Mouse (Mus musculus) limb, embryonic 14.5 days (tissue): ENCODE measurements around the gene Ric8b. TPM values are rescaled to one million over a fixed set of nuclear protein-coding genes. Genes with fewer than 3 reads are reported as not detected.

Experiments used
- ATAC-seq: fragments of 200-750 bp; cut with Nextera tagmentation; 2 replicates; pipeline ENCODE4 v1.8.0; 2017; ENCODE audit warnings: low read depth, moderate number of reproducible peaks, moderate TSS enrichment; ENCODE audit not compliant: low FRiP score
- DNase-seq: peaks from one replicate; pipeline ENCODE4 v3.0.0-alpha.2; 2015; ENCODE audit warnings: low spot score
- H3K27ac ChIP-seq: fragments of 300-500 bp; sonication (generic); replicated peaks from 2 replicates; pipeline ENCODE4 v1.5.1; 2014; ENCODE audit warnings: low read depth, mild to moderate bottlenecking, low read length, moderate library complexity, mixed read lengths
- H3K27me3 ChIP-seq: fragments of 300-500 bp; sonication (generic); 2 replicates; pipeline ENCODE4 v1.6.1; 2014; ENCODE audit warnings: low read length, mixed read lengths; ENCODE audit not compliant: control insufficient read depth, insufficient read depth
- H3K36me3 ChIP-seq: fragments of 300-500 bp; sonication (generic); 2 replicates; pipeline ENCODE4 v1.6.1; 2014; ENCODE audit warnings: mild to moderate bottlenecking, low read length, moderate library complexity, mixed read lengths; ENCODE audit not compliant: control insufficient read depth, insufficient read depth
- H3K4me1 ChIP-seq: fragments of 300-500 bp; sonication (generic); 2 replicates; pipeline ENCODE4 v1.6.1; 2014; ENCODE audit warnings: antibody characterized with exemption, low read length, mixed read lengths; ENCODE audit not compliant: control insufficient read depth, insufficient read depth
- H3K4me2 ChIP-seq: fragments of 300-500 bp; sonication (generic); replicated peaks from 2 replicates; pipeline ENCODE4 v1.6.1; 2014; ENCODE audit warnings: low read depth, mild to moderate bottlenecking, low read length, moderate library complexity; ENCODE audit not compliant: severe bottlenecking
- H3K4me3 ChIP-seq: fragments of 300-500 bp; sonication (generic); replicated peaks from 2 replicates; pipeline ENCODE4 v1.5.1; 2014; ENCODE audit warnings: low read length
- H3K9ac ChIP-seq: fragments of 300-500 bp; sonication (generic); 2 replicates; pipeline ENCODE4 v1.6.1; 2014; ENCODE audit warnings: mild to moderate bottlenecking, low read depth, low read length, moderate library complexity; ENCODE audit not compliant: severe bottlenecking
- H3K9me3 ChIP-seq: fragments of 300-500 bp; sonication (generic); 2 replicates; pipeline ENCODE4 v1.6.1; 2016; ENCODE audit warnings: low read length; ENCODE audit not compliant: control insufficient read depth
- POLR2A ChIP-seq: fragments of 200-500 bp; IDR thresholded peaks from 2 replicates; pipeline ENCODE4 v1.8.0; 2012; ENCODE audit warnings: inconsistent platforms, mild to moderate bottlenecking, moderate library complexity, borderline replicate concordance; ENCODE audit not compliant: insufficient read depth, insufficient read length; ENCODE audit errors: extremely low read depth
- WGBS: fragments of 180-500 bp; shearing (Covaris S2); extraction: QIAGEN DNeasy Blood & Tissue Kit; methylation state at CpG from one replicate; pipeline ENCODE4 v1.1.7; 2014; 5-methylcytosine and 5-hydroxymethylcytosine counted together
- polyA plus RNA-seq, 2 experiments: library from polyadenylated mRNA; depleted of rRNA in 1 of 2; stranded (reverse) in 1 of 2; unstranded in 1 of 2; fragments of >200 nt; fragmentation: Nextera tagmentation in 1 of 2; extraction: Ambion mirVana in 1 of 2; gene quantifications; 2 replicates each; pipeline versions ENCODE4 v1.2.1 to v1.2.3; 2012 to 2014

Ric8b gene
- polyA plus RNA-seq, 2 experiments: 17.8 to 27.6 TPM

- Histone ChIP-seq H3K27me3 (no peaks in the 10 kb centered on the region), H3K27ac (no peak overlapping the region), H3K9ac (no peak overlapping the region), H3K4me3 (no peak overlapping the region), H3K36me3 (no peaks in the 10 kb centered on the region), H3K4me1 (peaks cover 9% of the 10 kb centered on the region), H3K9me3 (no peaks in the 10 kb centered on the region), H3K4me2 (no peak overlapping the region)
- no peak for DNase-seq
- 76% methylated on average over 11 of the region's 11 CpGs for WGBS
- TF ChIP-seq POLR2A: no peak
- peak; percentile 86 for ATAC-seq
Observed at GRCm38 (mm10) chr10:85025799-85026424, 108.5 kb downstream of the Ric8b start.

DNA sequence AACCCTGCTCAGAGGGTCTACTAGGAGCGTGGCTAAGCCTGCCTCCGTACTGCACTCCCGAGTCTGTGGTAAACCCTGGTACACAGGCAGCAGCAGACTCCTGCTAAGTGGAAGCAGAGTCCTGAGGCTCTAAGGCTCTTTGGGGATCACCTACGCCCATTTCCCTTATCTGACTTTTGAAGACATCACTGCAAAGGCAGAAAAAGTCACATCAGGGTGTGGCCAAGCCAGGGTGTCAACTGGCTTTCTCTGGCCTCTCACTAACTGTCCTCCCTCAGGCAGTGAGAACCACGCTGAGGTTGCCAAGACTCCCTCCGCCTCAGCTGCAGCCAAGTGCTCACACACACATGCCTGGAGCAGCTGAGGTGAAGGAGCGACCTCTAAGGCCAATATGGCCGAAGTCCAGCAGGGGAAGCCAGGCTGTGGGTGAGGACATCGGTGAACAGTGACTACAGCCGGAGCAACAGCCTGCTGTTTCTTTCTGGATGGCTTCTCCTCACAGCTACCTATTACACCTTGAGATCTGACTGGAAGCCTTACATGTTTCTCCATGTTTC lies 110.3 kb downstream of the Ric8b start:
- H3K4me2 ChIP-seq: no peak overlapping the region
- ATAC-seq (no peak), DNase-seq (no peak)

DNA sequence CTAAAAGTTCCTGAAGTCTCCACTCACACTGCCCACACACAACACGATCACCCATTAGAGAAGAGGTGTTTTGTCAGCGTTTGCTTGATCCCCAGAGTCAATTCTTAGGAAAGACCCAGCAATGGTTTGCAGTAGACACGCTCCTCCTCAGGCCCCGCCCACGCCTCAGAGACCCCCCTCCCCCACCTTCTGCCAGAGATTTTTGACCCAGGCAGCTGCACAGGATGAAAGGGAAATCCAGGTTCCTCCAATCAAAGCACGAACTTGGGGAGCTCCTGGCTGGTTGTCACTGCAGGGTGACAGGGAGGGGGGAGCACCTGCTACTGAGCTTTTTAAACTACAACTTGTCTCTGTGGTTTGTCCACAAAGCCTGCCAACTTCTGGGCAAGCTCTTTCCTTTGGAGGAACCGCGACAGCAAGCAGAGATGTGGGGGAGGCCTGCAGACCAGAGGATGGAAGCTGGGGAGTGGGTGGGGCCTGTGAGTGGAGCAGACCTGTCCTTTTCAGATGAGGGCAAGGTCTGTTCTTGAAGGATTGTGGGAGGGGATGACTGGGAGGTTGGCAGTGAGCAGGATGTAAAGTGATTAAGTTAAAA lies 117.8 kb downstream of the Ric8b start:
- DNase-seq (no peak), ATAC-seq (no peak)
- 29% methylated on average over 8 of the region's 8 CpGs for whole genome bisulfite sequencing

More for the DNA sequence above, 110.3 kb downstream of the Ric8b start:
- TF ChIP-seq POLR2A: no peak
- no peak overlapping the region for H3K9ac ChIP-seq
- H3K9me3 ChIP-seq: no peaks in the 10 kb centered on the region
- H3K4me3 ChIP-seq: no peak overlapping the region
- H3K36me3 ChIP-seq: no peaks in the 10 kb centered on the region
- 74% methylated on average over 10 of the region's 10 CpGs for WGBS
- H3K4me1 ChIP-seq: peaks cover 4% of the 10 kb centered on the region
- no peaks in the 10 kb centered on the region for H3K27me3 ChIP-seq
- H3K27ac ChIP-seq: no peak overlapping the region

GRCm38 (mm10) chr10:85038147-85038546 lies 120.7 kb downstream of the Ric8b start:
- Histone ChIP-seq H3K9ac (no peak overlapping the region), H3K4me3 (no peak overlapping the region), H3K27ac (no peak overlapping the region), H3K9me3 (no peaks in the 10 kb centered on the region), H3K36me3 (no peaks in the 10 kb centered on the region), H3K27me3 (no peaks in the 10 kb centered on the region), H3K4me2 (no peak overlapping the region), H3K4me1 (no peaks in the 10 kb centered on the region)
- DNase-seq (no peak), ATAC-seq (no peak)
- 64% methylated on average over 10 of the region's 10 CpGs for WGBS
- TF ChIP-seq POLR2A: no peak

More for the DNA sequence above, 117.8 kb downstream of the Ric8b start:
- Histone ChIP-seq H3K9me3 (no peaks in the 10 kb centered on the region), H3K36me3 (no peaks in the 10 kb centered on the region), H3K4me1 (no peaks in the 10 kb centered on the region), H3K9ac (no peak overlapping the region), H3K4me3 (no peak overlapping the region), H3K4me2 (no peak overlapping the region), H3K27me3 (no peaks in the 10 kb centered on the region), H3K27ac (no peak overlapping the region)
- TF ChIP-seq POLR2A: no peak

- no peaks in the 10 kb centered on the region for H3K36me3 ChIP-seq
- no peak overlapping the region for H3K9ac ChIP-seq
- H3K4me2 ChIP-seq: no peak overlapping the region
- DNase-seq (no peak), ATAC-seq (no peak)
- no peak overlapping the region for H3K4me3 ChIP-seq
- no peaks in the 10 kb centered on the region for H3K4me1 ChIP-seq
- H3K27ac ChIP-seq: no peak overlapping the region
- 89% methylated on average over 5 of the region's 5 CpGs for WGBS
- no peaks in the 10 kb centered on the region for H3K9me3 ChIP-seq
- no peak for TF ChIP-seq POLR2A
- H3K27me3 ChIP-seq: no peaks in the 10 kb centered on the region
Observed at GRCm38 (mm10) chr10:85038852-85039251, 121.4 kb downstream of the Ric8b start.
